Mouse (Mus musculus) ES-E14 (cell line): ENCODE measurements around the gene Galm. TPM values are rescaled to one million over a fixed set of nuclear protein-coding genes. Genes with fewer than 3 reads are reported as not detected.

Experiments
- DNase-seq: peaks from one replicate; pipeline ENCODE4 v3.0.0-alpha.2; 2013; ENCODE audit warnings: low read depth, low spot score
- H3K27ac ChIP-seq: 2 replicates; pipeline ENCODE4 v1.5.1; 2012; ENCODE audit warnings: low read depth, mild to moderate bottlenecking, low read length, moderate library complexity, mixed read lengths; ENCODE audit not compliant: poor library complexity, insufficient read depth, severe bottlenecking
- H3K36me3 ChIP-seq: 2 replicates; pipeline ENCODE4 v1.6.1; 2012; ENCODE audit warnings: mild to moderate bottlenecking, low read length, moderate library complexity, mixed read lengths; ENCODE audit not compliant: control insufficient read depth, poor library complexity, insufficient read depth, severe bottlenecking
- H3K4me1 ChIP-seq, 2 experiments: fragments of 150-350 bp in 1 of 2; sonication (generic) in 1 of 2; 2 replicates each; pipeline ENCODE4 v1.6.1; 2012; ENCODE audit warnings: low read length in 2 of 2, mild to moderate bottlenecking in 1 of 2, mixed read lengths in 1 of 2; ENCODE audit not compliant: control insufficient read depth in 2 of 2, insufficient read depth in 2 of 2, poor library complexity in 1 of 2
- H3K4me3 ChIP-seq, 2 experiments: fragments of 150-350 bp in 1 of 2; sonication (generic) in 1 of 2; 2 replicates each; pipeline ENCODE4 v1.5.1; 2012; ENCODE audit warnings: low read length in 2 of 2, low read depth in 1 of 2, mild to moderate bottlenecking in 1 of 2, mixed read lengths in 1 of 2; ENCODE audit not compliant: insufficient read depth in 1 of 2, poor library complexity in 1 of 2, severe bottlenecking in 1 of 2
- H3K9ac ChIP-seq: 2 replicates; pipeline ENCODE4 v1.6.1; 2012; ENCODE audit warnings: low read depth, mild to moderate bottlenecking, low read length, mixed read lengths; ENCODE audit not compliant: poor library complexity, insufficient read depth, severe bottlenecking
- H3K9me3 ChIP-seq: fragments of 150-350 bp; sonication (generic); 2 replicates; pipeline ENCODE4 v1.6.1; 2012; ENCODE audit warnings: low read depth, mild to moderate bottlenecking, low read length; ENCODE audit not compliant: control insufficient read depth, insufficient read depth
- CHD2 ChIP-seq: IDR thresholded peaks from 2 replicates; pipeline ENCODE4 v1.6.1; 2014; ENCODE audit warnings: mild to moderate bottlenecking, low read depth, low read length, inconsistent platforms
- HCFC1 ChIP-seq: IDR thresholded peaks from 2 replicates; pipeline ENCODE4 v1.6.1; 2012; ENCODE audit warnings: low read length, inconsistent platforms, borderline replicate concordance; ENCODE audit not compliant: insufficient read depth
- MAFK ChIP-seq: IDR thresholded peaks from 2 replicates; pipeline ENCODE4 v1.6.1; 2014; ENCODE audit warnings: mild to moderate bottlenecking, low read depth, low read length, inconsistent platforms; ENCODE audit not compliant: insufficient read depth
- ZC3H11A ChIP-seq: IDR thresholded peaks from 2 replicates; pipeline ENCODE4 v1.6.1; 2012; ENCODE audit warnings: low read depth, mild to moderate bottlenecking, inconsistent platforms, low read length, borderline replicate concordance
- ZNF384 ChIP-seq: IDR thresholded peaks from 2 replicates; pipeline ENCODE4 v1.6.1; 2012; ENCODE audit warnings: low read depth, low read length, inconsistent platforms
- in situ Hi-C, 2 experiments: fragments of 600-800 bp; cut with MboI; formaldehyde crosslinking; loops; one replicate each; pipeline ENCODE4 v1.15.1; 2025; ENCODE audit warnings: low sequenced_read_pairs in 2 of 2, inconsistent platforms in 1 of 2; ENCODE audit not compliant: unreplicated experiment in 2 of 2
- total RNA-seq: library from RNA; depleted of rRNA; stranded (reverse); fragments of 300-350 nt; gene quantifications from 2 replicates; pipeline ENCODE4 v1.2.3, GENCODE M21; 2012

The Galm gene
- total RNA-seq, 1 experiment = 5.3 TPM

DNA sequence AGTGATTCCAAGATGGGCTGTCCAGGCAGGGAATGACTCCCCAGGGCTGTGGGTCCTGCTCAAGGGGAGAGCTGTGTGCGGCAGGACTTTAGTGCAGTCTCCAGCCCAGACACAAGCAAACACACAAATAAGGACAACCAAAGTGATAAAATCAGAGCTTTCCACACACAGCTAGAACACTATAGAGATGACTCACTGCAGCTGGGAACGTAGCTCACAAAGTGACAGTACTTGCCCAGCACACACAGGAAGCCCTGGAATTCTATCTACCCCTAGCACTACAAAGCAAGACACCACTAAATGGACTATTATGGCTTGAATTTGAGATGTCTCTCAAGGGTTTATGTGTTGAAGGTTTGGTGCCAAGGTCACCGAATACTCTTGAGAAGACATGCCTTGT, 39.1 kb upstream of the Galm start:
- in situ Hi-C loops = no loop called here
- no peak for TF ChIP-seq ZC3H11A
- TF ChIP-seq ZNF384 = no peak
- no peak for TF ChIP-seq MAFK
- no peak for TF ChIP-seq HCFC1
- TF ChIP-seq CHD2 = no peak

DNA sequence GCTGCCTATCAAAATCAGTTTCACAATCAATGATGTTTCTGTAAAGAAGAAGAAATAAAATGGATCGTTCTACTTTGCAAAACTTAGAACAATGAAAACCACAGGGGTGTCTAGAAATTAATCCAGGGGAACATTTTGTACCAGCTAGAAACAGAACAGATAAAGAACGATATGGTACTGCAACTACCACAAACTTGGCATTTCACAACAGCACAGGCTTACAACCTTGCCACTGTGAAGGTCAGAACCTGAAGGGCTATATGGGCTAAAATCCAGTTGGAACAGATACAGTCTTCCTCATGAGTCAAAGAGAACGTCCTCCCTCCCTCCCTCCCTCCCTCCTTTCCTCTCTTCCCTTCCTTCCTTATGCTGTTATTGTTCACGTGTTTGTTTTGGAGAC, 36.7 kb upstream of the Galm start:
- no peak overlapping the region for H3K27ac ChIP-seq
- H3K9me3 ChIP-seq = no peaks in the 10 kb centered on the region
- H3K36me3 ChIP-seq = no peaks in the 10 kb centered on the region
- H3K4me1 ChIP-seq = peaks cover 0 to 3% of the 10 kb centered on the region in 2 experiments; a peak in 1 of 4 replicates
- H3K9ac ChIP-seq = no peak overlapping the region
- in situ Hi-C loops = no loop called here
- no peak for DNase-seq
- H3K4me3 ChIP-seq = no peak overlapping the region
- TF ChIP-seq HCFC1 (no peak), CHD2 (no peak), MAFK (no peak), ZNF384 (no peak), ZC3H11A (no peak)

More for the DNA sequence above, 39.1 kb upstream of the Galm start:
- Histone ChIP-seq H3K36me3 (no peaks in the 10 kb centered on the region), H3K4me1 (no peaks in the 10 kb centered on the region), H3K27ac (no peak overlapping the region), H3K9ac (no peak overlapping the region), H3K4me3 (no peak overlapping the region), H3K9me3 (no peaks in the 10 kb centered on the region)
- no peak for DNase-seq

GRCm38 (mm10) chr17:80091879-80092549, 35.3 kb upstream of the Galm start:
- Histone ChIP-seq H3K36me3 (no peaks in the 10 kb centered on the region), H3K4me3 (no peak overlapping the region), H3K27ac (no peak overlapping the region), H3K9me3 (no peaks in the 10 kb centered on the region), H3K4me1 (peaks cover 0 to 5% of the 10 kb centered on the region in 2 experiments; a peak in 1 of 4 replicates), H3K9ac (no peak overlapping the region)
- in situ Hi-C loops = no loop called here
- peak; percentile 20 for DNase-seq
- TF ChIP-seq ZNF384 (peak; percentile 65), MAFK (peak; percentile 82), CHD2 (no peak)

DNA sequence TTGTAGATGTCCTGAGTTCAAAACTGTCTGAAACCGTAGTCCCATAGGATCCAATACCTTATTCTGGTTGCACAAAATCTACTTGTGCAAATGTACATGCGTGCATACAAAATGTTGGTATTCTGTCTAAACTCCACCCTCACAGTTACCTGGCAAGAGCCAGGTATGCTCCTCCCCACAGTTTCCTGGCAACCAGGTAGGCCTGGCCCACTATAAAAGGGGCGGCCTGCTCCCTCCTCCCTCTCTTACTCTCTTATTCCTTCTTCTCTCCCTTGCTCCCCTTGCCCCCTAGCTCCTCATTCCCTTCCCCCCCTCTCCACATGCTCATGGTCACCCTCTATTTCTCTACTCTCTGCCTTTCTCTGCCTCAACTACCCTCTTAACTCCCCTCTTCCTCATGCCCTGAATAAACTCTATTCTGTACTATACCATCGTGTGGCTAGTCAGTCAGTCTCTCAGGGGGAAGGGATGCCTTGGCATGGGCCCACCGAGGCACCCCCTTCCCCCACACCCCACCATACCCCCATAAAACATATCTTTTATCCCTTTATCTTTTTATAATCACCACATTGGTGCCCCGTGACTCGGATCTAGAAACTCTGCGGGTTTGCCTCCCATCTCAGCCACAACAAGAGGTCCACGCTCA, 31.9 kb upstream of the Galm start:
- Histone ChIP-seq H3K9ac (peak overlapping the region; percentile 44; the same call in 1 of the 2 replicates), H3K4me1 (peaks cover 0 to 5% of the 10 kb centered on the region in 2 experiments; a peak in 1 of 4 replicates), H3K9me3 (no peaks in the 10 kb centered on the region), H3K36me3 (no peaks in the 10 kb centered on the region), H3K27ac (peak overlapping the region; percentile 24; the same call in 1 of the 2 replicates), H3K4me3 (peak overlapping the region; percentile 43 to 51; a peak in 3 of 4 replicates)
- TF ChIP-seq CHD2 = no peak
- no peak for TF ChIP-seq ZNF384
- no peak for TF ChIP-seq MAFK
- TF ChIP-seq ZC3H11A = no peak
- no peak for TF ChIP-seq HCFC1
- no peak for DNase-seq
- in situ Hi-C loops = no loop called here
